Mouse (Mus musculus): ENCODE measurements around the gene Baz2a. TPM values are rescaled to one million over a fixed set of nuclear protein-coding genes. Genes with fewer than 3 reads are reported as not detected.
"Not testable (repeated sequence)": the region's sequence is repeated elsewhere in the genome, so short reads cannot be mapped to it uniquely, and the experiment has no call there.

The Baz2a gene
- polyA plus RNA-seq, 1 experiment from 2014 or later: 14.2 TPM

DNA sequence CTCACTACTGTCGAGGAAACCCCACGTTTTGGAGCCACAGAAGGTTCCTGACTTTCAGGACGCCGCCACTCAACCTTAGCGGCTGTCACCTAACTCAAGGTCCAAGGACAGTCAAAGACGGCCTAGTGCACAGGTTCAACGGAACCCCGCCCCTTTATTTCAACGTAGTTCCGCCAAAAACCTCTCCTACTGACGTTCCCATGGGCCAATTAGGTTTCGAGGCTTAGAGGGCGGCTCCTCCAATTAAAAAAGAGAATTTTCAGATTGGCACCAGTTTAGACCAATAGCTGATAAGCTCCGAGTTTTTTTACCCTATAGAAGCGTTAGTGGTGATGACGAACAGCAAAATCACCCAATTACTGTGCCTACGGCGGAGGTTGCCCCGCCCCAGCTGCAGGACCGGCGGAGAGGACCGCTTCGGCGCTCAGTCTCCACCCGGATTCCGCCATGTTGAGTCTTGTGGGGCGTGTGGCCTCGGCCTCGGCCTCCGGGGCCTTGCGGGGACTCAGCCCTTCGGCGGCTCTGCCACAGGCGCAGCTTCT lies 8.4 kb upstream of the Baz2a start, which contains the start of gene Atp5b:
Atp5b (plus strand) TSS at position 394 of the 542 bp plus-strand sequence.
- Histone ChIP-seq H3K36me3 (peaks cover 41% of the 10 kb centered on the region), H3K27me3 (no peaks in the 10 kb centered on the region), H3K4me3 (replicated peaks) (peak within 1 kb of the TSS; percentile 98), H3K4me2 (peak within 1 kb of the TSS; percentile 63), H3K27ac (peak within 1 kb of the TSS; percentile 93), H3K4me1 (peaks cover 32% of the 10 kb centered on the region), H3K9me3 (replicated peaks) (no peaks in the 10 kb centered on the region), H3K9ac (peak within 1 kb of the TSS; percentile 99)
- ATAC-seq (replicated peaks; ENCODE audit: low FRiP score): peak; percentile 99
- 0% methylated on average over 34 of the region's 34 CpGs for WGBS

DNA sequence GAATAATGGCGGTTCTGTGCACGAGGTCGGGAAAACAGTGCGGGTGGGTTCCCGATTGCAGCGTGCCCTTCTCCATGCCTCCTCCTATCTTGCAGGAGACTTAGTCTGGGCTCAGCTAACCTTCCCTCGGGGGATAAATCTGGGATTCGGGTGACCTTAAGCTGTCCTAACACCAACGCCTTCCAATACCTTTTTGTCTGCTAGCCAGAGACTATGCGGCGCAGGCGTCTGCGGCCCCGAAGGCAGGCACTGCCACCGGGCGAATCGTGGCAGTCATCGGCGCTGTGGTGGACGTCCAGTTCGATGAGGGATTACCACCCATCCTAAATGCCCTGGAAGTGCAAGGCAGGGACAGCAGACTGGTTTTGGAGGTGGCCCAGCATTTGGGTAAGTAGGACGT lies 7.7 kb upstream of the Baz2a start:
- no peak for ATAC-seq (replicated peaks; ENCODE audit: low FRiP score)
- H3K4me3 ChIP-seq (replicated peaks): peak overlapping the region; percentile 98
- no peaks in the 10 kb centered on the region for H3K9me3 ChIP-seq (replicated peaks)
- peak overlapping the region; percentile 88 for H3K27ac ChIP-seq
- H3K27me3 ChIP-seq: no peaks in the 10 kb centered on the region
- peaks cover 46% of the 10 kb centered on the region for H3K36me3 ChIP-seq
- H3K4me2 ChIP-seq: peak overlapping the region; percentile 63
- under 1% methylated on average over 22 of the region's 22 CpGs for WGBS
- H3K4me1 ChIP-seq: peaks cover 35% of the 10 kb centered on the region
- peak overlapping the region; percentile 99 for H3K9ac ChIP-seq

DNA sequence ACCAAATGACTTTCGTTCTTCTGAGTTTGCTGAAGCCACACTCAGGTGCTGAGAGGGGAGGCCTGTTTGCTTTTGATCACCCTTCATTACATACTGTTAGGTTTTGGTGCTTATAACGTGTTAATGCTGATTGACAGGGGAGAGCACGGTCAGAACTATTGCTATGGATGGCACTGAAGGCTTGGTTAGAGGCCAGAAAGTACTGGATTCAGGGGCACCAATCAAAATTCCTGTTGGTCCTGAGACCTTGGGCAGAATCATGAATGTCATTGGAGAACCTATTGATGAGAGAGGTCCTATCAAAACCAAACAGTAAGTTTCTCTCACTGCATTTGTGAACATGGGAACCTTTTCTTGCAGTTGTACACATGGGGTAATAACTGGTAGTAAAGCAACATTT lies 7.2 kb upstream of the Baz2a start:
- no peak for ATAC-seq (replicated peaks; ENCODE audit: low FRiP score)
- Histone ChIP-seq H3K9ac (peak overlapping the region; percentile 99), H3K4me1 (peaks cover 36% of the 10 kb centered on the region), H3K4me3 (replicated peaks) (peak overlapping the region; percentile 98), H3K4me2 (peak overlapping the region; percentile 63), H3K36me3 (peaks cover 50% of the 10 kb centered on the region), H3K27ac (peak overlapping the region; percentile 88), H3K9me3 (replicated peaks) (no peaks in the 10 kb centered on the region), H3K27me3 (no peaks in the 10 kb centered on the region)
- WGBS: under 1% methylated on average over 3 of the region's 3 CpGs

DNA sequence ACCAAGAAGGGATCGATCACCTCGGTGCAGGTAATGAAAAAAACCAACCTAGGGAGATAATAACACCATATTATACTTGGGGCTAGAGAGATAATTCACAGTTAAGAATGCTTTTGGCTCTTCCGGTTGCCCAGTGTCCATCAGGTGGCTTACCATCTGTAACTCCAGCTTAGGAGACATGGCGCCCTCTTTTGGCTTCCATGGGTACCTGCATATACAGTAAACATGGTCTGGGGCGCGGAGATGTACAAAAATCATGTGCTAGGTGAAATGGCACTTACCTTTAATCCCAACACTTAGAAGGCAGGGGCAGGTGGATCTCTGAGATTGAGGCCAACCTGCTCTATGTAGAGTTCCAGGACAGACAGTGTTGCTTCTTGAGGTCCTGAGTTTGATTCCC lies 5.0 kb upstream of the Baz2a start:
- Histone ChIP-seq H3K4me3 (replicated peaks) (no peak overlapping the region), H3K27me3 (no peaks in the 10 kb centered on the region), H3K9ac (no peak overlapping the region), H3K36me3 (peaks cover 67% of the 10 kb centered on the region), H3K9me3 (replicated peaks) (no peaks in the 10 kb centered on the region), H3K4me1 (peaks cover 47% of the 10 kb centered on the region), H3K27ac (no peak overlapping the region), H3K4me2 (no peak overlapping the region)
- no peak for ATAC-seq (replicated peaks; ENCODE audit: low FRiP score)
- 75% methylated on average over 6 of the region's 6 CpGs for WGBS

DNA sequence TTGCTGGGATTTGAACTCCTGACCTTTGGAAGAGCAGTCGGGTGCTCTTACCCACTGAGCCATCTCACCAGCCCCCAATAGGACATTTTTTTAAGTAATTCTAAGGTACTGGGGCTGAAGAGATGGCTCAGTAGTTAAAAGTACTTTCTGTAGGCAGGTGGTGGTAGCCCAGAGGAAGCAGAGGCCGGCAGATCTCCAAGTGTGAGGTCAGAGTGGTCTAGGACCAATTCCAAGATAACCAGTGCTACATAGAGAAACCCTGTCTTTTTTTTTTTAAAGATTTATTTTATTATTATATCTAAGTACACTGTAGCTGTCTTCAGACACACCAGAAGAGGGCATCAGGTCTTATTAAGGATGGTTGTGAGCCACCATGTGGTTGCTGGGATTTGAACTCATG lies 4.2 kb upstream of the Baz2a start:
- H3K9ac ChIP-seq; ATAC-seq (replicated peaks; ENCODE audit: low FRiP score); H3K27ac ChIP-seq; H3K9me3 ChIP-seq (replicated peaks); H3K4me3 ChIP-seq (replicated peaks); H3K27me3 ChIP-seq; H3K4me2 ChIP-seq: not testable (repeated sequence)
- 69% methylated on average over 2 of the region's 2 CpGs for WGBS
- H3K36me3 ChIP-seq: peaks cover 67% of the 10 kb centered on the region
- peaks cover 47% of the 10 kb centered on the region for H3K4me1 ChIP-seq

- H3K27me3 ChIP-seq: no peaks in the 10 kb centered on the region
- H3K27ac ChIP-seq: no peak overlapping the region
- H3K9me3 ChIP-seq (replicated peaks): no peaks in the 10 kb centered on the region
- peaks cover 50% of the 10 kb centered on the region for H3K4me1 ChIP-seq
- no peak overlapping the region for H3K4me3 ChIP-seq (replicated peaks)
- no peak for ATAC-seq (replicated peaks; ENCODE audit: low FRiP score)
- 94% methylated on average over 5 of the region's 5 CpGs for WGBS
- no peak overlapping the region for H3K9ac ChIP-seq
- no peak overlapping the region for H3K4me2 ChIP-seq
- H3K36me3 ChIP-seq: peaks cover 67% of the 10 kb centered on the region
These were observed 3.2 kb upstream of the Baz2a start for GRCm38 (mm10) chr10:128088181-128088580.

DNA sequence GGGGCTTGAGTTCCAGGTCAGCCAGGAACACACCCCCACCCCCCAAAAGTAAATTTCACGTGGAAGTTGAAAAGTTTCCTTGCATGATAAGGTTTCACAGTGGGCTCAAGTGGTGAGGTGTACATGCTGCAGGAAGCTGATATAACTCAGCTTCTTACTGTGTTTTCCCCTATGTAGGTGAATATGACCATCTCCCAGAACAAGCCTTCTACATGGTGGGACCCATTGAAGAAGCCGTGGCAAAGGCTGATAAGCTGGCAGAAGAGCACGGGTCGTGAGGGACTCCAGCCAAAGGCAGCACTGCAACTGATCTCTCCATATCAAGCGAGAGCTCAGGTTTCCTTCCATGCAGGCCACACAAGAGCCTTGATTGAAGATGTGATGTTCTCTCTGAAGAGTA lies 1.5 kb upstream of the Baz2a start:
- H3K9ac ChIP-seq: no peak overlapping the region
- H3K27me3 ChIP-seq: no peaks in the 10 kb centered on the region
- WGBS: 63% methylated on average over 5 of the region's 5 CpGs
- H3K27ac ChIP-seq: no peak overlapping the region
- no peak overlapping the region for H3K4me2 ChIP-seq
- ATAC-seq (replicated peaks; ENCODE audit: low FRiP score): no peak
- H3K36me3 ChIP-seq: peaks cover 60% of the 10 kb centered on the region
- peaks cover 59% of the 10 kb centered on the region for H3K4me1 ChIP-seq
- H3K4me3 ChIP-seq (replicated peaks): no peak overlapping the region
- no peaks in the 10 kb centered on the region for H3K9me3 ChIP-seq (replicated peaks)

GRCm38 (mm10) chr10:128090651-128091563 lies 470 bp upstream of the Baz2a start:
- Histone ChIP-seq H3K4me1 (peaks cover 60% of the 10 kb centered on the region), H3K9me3 (replicated peaks) (no peaks in the 10 kb centered on the region), H3K4me2 (peak overlapping the region; percentile 92), H3K27me3 (no peaks in the 10 kb centered on the region), H3K4me3 (replicated peaks) (peak overlapping the region; percentile 91), H3K9ac (peak overlapping the region; percentile 83; the same call in 1 of the 2 replicates), H3K36me3 (peaks cover 50% of the 10 kb centered on the region), H3K27ac (peak overlapping the region; percentile 99)
- WGBS: 7% methylated on average over 14 of the region's 14 CpGs
- peak; percentile 63 for ATAC-seq (replicated peaks; ENCODE audit: low FRiP score)

GRCm38 (mm10) chr10:128092506-128093495 lies 1.4 kb downstream of the Baz2a start:
- Histone ChIP-seq H3K27me3 (no peaks in the 10 kb centered on the region), H3K9me3 (replicated peaks) (no peaks in the 10 kb centered on the region), H3K9ac (peak overlapping the region; percentile 83), H3K4me2 (peak overlapping the region; percentile 92), H3K27ac (peak overlapping the region; percentile 99), H3K36me3 (peaks cover 31% of the 10 kb centered on the region), H3K4me3 (replicated peaks) (peak overlapping the region; percentile 91), H3K4me1 (peaks cover 64% of the 10 kb centered on the region)
- under 1% methylated on average over 75 of the region's 88 CpGs for WGBS
- peak; percentile 54 for ATAC-seq (replicated peaks; ENCODE audit: low FRiP score)

GRCm38 (mm10) chr10:128093496-128094294 lies 2.3 kb downstream of the Baz2a start:
- no peak for ATAC-seq (replicated peaks; ENCODE audit: low FRiP score)
- Histone ChIP-seq H3K4me1 (peaks cover 68% of the 10 kb centered on the region), H3K27ac (peak overlapping the region; percentile 99), H3K27me3 (no peaks in the 10 kb centered on the region), H3K4me2 (peak overlapping the region; percentile 92), H3K9ac (peak overlapping the region; percentile 83), H3K4me3 (replicated peaks) (peak overlapping the region; percentile 91), H3K9me3 (replicated peaks) (no peaks in the 10 kb centered on the region), H3K36me3 (peaks cover 23% of the 10 kb centered on the region)
- WGBS: 26% methylated on average over 13 of the region's 13 CpGs
